Mouse (Mus musculus): ENCODE measurements around the gene Gtf2ird1. TPM values are rescaled to one million over a fixed set of nuclear protein-coding genes. Genes with fewer than 3 reads are reported as not detected.
A peak's percentile ranks its signal among the peaks of the same experiment; 100 is the strongest.
"Not testable (repeated sequence)": the region's sequence is repeated elsewhere in the genome, so short reads cannot be mapped to it uniquely, and the experiment has no call there.

Gene Gtf2ird1
- polyA plus RNA-seq, 1 experiment from 2014 or later = 151 TPM

DNA sequence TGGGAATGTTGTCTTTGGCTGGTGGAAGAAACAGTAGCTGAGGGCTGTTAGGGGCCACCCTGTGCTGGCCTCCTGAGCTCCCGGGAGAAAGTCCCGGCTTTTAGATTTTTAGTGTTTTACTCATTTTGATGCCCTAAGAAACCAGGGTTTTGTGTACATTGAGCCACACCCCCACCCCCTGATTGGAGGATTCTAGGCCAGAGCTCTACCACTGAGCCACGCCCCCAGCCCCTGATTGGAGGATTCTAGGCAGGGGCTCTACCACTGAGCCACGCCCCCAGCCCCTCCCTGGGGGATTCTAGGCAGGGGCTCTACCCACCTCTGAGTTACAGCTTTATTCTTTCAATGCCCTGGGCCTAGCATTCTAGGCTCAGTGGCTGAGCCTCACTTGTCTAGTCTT lies 97.4 kb downstream of the Gtf2ird1 start:
- 94% methylated on average over 4 of the region's 4 CpGs for WGBS
- Histone ChIP-seq H3K27ac (no peak overlapping the region), H3K4me2 (replicated peaks) (no peak overlapping the region), H3K9me3 (no peaks in the 10 kb centered on the region), H3K9ac (no peak overlapping the region), H3K27me3 (no peaks in the 10 kb centered on the region), H3K36me3 (peaks cover 70% of the 10 kb centered on the region), H3K4me1 (no peaks in the 10 kb centered on the region), H3K4me3 (no peak overlapping the region)
- no peak for ATAC-seq (ENCODE audit: insufficient number of reproducible peaks, insufficient read depth, low FRiP score, low TSS enrichment)

DNA sequence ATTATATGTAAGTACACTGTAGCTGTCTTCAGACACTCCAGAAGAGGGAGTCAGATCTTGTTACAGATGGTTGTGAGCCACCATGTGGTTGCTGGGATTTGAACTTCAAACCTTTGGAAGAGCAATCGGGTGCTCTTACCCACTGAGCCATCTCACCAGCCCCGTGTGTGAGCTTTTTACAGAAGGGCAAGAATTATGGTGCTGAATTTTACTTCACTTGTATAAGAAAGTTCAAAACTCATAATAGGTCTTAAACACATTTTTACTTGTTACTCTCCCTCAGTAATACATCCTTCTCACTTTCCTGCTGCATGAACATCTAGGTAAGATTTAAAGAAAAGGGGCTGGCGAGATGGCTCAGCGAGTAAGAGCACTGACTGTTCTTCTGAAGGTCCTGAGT lies 101.1 kb downstream of the Gtf2ird1 start:
- 84% methylated on average over 4 of the region's 4 CpGs for WGBS
- not testable (repeated sequence) for H3K4me3 ChIP-seq; H3K4me2 ChIP-seq (replicated peaks); H3K27ac ChIP-seq; ATAC-seq (ENCODE audit: insufficient number of reproducible peaks, insufficient read depth, low FRiP score, low TSS enrichment); H3K4me1 ChIP-seq; H3K9me3 ChIP-seq; H3K27me3 ChIP-seq; H3K9ac ChIP-seq
- peaks cover 41% of the 10 kb centered on the region for H3K36me3 ChIP-seq

DNA sequence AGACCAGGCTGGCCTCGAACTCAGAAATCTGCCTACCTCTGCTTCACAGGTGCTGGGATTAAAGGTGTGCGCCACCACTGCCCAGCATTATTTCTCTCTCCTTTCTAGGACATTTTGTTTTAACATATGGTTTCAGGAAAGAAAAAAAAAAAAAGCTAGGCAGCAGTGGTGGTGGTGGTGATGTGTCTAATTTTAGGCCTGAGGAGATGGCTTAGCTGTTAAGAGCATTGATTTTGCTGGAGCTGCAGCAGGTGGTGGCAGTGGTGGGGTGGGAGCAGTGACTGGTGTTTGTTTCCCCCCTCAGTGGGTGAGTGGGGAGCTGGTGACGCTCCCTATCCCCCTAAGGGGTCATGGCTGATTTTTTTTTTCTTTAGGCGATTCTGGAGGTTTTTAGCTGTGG lies 103.4 kb downstream of the Gtf2ird1 start:
- no peaks in the 10 kb centered on the region for H3K9me3 ChIP-seq
- H3K4me2 ChIP-seq (replicated peaks) = no peak overlapping the region
- no peaks in the 10 kb centered on the region for H3K27me3 ChIP-seq
- WGBS = 68% methylated on average over 4 of the region's 4 CpGs
- no peak overlapping the region for H3K27ac ChIP-seq
- no peak overlapping the region for H3K4me3 ChIP-seq
- no peak for ATAC-seq (ENCODE audit: insufficient number of reproducible peaks, insufficient read depth, low FRiP score, low TSS enrichment)
- H3K9ac ChIP-seq = no peak overlapping the region
- peaks cover 5% of the 10 kb centered on the region for H3K4me1 ChIP-seq
- H3K36me3 ChIP-seq = peaks cover 18% of the 10 kb centered on the region

DNA sequence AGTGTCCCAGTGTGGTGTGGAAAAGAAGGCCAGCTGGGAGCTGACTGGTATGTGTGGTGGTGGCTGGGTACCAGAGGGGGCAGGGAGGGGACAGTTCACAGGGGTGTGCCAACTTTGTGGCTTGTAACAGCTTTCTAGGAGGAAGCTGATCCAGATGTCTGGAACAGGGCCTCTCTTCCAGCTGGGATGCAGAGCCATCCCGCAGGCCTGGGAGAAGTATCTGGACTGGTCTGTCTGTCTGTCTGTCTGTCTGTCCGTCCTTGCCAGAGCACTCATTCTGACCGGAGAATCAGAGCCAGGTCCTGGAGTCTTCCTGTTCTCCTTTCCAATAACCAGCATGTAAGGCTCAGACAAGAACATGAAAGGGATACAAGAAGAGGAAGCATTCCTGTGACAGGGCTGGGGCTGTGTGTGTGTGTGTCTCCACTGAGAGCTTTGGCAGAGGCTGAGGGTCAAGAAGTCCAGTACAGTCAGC lies 104.0 kb downstream of the Gtf2ird1 start:
- peaks cover 14% of the 10 kb centered on the region for H3K36me3 ChIP-seq
- H3K4me1 ChIP-seq = peaks cover 5% of the 10 kb centered on the region
- H3K4me2 ChIP-seq (replicated peaks) = no peak overlapping the region
- no peak overlapping the region; the same call in 1 of the 2 replicates for H3K9ac ChIP-seq
- H3K9me3 ChIP-seq = no peaks in the 10 kb centered on the region
- no peaks in the 10 kb centered on the region for H3K27me3 ChIP-seq
- no peak for ATAC-seq (ENCODE audit: insufficient number of reproducible peaks, insufficient read depth, low FRiP score, low TSS enrichment)
- no peak overlapping the region for H3K4me3 ChIP-seq
- H3K27ac ChIP-seq = 0 out of 2 replicates have a peak overlapping the region, but pooled peaks have one; percentile 37
- 72% methylated on average over 3 of the region's 3 CpGs for WGBS

DNA sequence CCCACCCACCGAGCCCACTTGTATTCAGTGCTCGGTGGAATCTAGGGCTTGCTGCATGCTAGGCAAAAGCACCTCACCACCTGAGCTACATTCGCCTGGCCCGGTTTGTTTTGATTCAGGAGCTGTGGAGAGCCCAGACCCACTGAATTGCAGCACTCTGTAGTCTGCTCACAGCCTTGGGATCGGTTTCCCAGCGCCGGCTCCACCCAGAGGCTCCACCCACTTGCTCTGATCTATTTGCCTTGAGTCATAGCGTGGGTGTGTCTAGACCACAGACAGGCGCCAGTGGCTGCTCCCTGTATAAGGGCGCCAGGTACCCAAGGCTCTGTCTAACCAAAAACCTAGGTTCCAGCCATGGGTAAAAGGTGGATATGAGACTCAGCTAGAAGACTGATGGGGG lies 105.9 kb downstream of the Gtf2ird1 start:
- Histone ChIP-seq H3K4me3 (no peak overlapping the region), H3K4me2 (replicated peaks) (peak overlapping the region; percentile 25)

DNA sequence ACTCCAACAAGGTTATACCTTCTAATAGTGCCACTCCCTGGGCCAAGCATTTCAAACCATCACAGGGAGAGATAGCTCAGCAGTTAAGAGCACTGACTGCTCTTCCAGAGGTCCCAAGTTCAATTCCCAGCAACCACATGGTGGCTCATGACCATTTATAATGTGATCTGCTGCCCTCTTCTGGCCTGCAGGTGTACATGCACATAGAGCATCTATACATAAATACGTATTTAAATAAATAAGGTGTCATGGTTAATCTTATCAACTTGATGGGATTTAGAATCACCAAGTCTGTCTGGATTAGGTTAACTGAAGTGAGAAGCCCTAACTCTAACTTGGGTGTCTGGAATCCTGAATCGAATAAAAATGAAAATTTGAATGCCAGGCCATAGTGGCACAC lies 109.5 kb downstream of the Gtf2ird1 start:
- Histone ChIP-seq H3K4me3 (no peak overlapping the region), H3K9me3 (no peaks in the 10 kb centered on the region), H3K9ac (no peak overlapping the region), H3K4me2 (replicated peaks) (no peak overlapping the region), H3K27me3 (no peaks in the 10 kb centered on the region), H3K4me1 (peaks cover 5% of the 10 kb centered on the region), H3K27ac (no peak overlapping the region), H3K36me3 (no peaks in the 10 kb centered on the region)
- WGBS = 74% methylated on average over 2 of the region's 2 CpGs
- no peak for ATAC-seq (ENCODE audit: insufficient number of reproducible peaks, insufficient read depth, low FRiP score, low TSS enrichment)

More for the DNA sequence above, 105.9 kb downstream of the Gtf2ird1 start:
- no peaks in the 10 kb centered on the region for H3K36me3 ChIP-seq
- no peaks in the 10 kb centered on the region for H3K27me3 ChIP-seq
- no peak overlapping the region for H3K9ac ChIP-seq
- H3K27ac ChIP-seq = 0 out of 2 replicates have a peak overlapping the region, but pooled peaks have one; percentile 1
- no peaks in the 10 kb centered on the region for H3K9me3 ChIP-seq
- 14% methylated on average over 10 of the region's 10 CpGs for WGBS
- H3K4me1 ChIP-seq = peaks cover 5% of the 10 kb centered on the region
- ATAC-seq (ENCODE audit: insufficient number of reproducible peaks, insufficient read depth, low FRiP score, low TSS enrichment) = peak; percentile 70

DNA sequence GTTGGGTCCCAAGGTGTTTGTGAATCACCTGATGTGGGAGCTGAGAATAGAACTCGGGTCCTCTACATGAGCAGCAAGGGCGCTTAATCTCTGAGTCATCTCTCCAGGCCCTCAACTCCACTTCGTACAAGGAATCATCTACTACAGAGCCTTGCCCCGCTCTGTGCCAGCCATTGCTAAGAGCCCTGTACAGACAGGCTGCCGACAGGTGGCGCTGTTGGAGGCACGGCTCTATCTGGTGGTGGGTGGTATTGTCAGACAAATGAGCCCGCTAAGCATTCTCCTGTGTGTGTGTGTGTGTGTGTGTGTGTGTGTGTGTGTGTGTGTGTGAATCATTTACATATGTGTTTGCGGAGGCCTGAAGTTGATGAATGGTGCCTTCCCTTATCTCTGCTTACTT lies 111.1 kb downstream of the Gtf2ird1 start:
- Histone ChIP-seq H3K4me2 (replicated peaks) (no peak overlapping the region), H3K4me3 (no peak overlapping the region), H3K9me3 (no peaks in the 10 kb centered on the region), H3K36me3 (no peaks in the 10 kb centered on the region), H3K27me3 (no peaks in the 10 kb centered on the region), H3K9ac (no peak overlapping the region), H3K4me1 (peaks cover 3% of the 10 kb centered on the region), H3K27ac (no peak overlapping the region)
- WGBS = 83% methylated on average over 9 of the region's 9 CpGs
- no peak for ATAC-seq (ENCODE audit: insufficient number of reproducible peaks, insufficient read depth, low FRiP score, low TSS enrichment)

DNA sequence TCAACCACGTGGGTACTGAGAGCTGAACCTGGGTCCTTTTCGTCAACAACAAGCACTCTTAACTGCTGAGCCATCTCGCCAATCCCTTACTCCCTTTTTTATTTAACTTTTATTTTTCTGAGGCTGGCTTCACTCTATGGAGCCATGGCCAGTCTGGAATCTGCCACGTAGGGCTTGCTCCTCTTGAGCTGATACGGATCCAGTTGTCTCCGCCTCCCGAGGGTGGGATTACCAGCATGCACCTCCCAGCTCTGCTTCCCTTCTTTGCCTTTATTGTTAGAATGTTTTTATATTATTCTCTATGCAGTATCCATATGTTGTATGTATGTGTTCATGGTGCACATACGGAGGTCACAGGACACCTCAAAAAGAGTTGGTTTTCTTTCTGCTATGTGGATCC lies 112.4 kb downstream of the Gtf2ird1 start:
- H3K27ac ChIP-seq = no peak overlapping the region
- no peaks in the 10 kb centered on the region for H3K4me1 ChIP-seq
- H3K4me2 ChIP-seq (replicated peaks) = no peak overlapping the region
- WGBS = 79% methylated on average over 8 of the region's 8 CpGs
- no peaks in the 10 kb centered on the region for H3K36me3 ChIP-seq
- no peak overlapping the region for H3K9ac ChIP-seq
- ATAC-seq (ENCODE audit: insufficient number of reproducible peaks, insufficient read depth, low FRiP score, low TSS enrichment) = no peak
- H3K4me3 ChIP-seq = no peak overlapping the region
- no peaks in the 10 kb centered on the region for H3K27me3 ChIP-seq
- no peaks in the 10 kb centered on the region for H3K9me3 ChIP-seq

DNA sequence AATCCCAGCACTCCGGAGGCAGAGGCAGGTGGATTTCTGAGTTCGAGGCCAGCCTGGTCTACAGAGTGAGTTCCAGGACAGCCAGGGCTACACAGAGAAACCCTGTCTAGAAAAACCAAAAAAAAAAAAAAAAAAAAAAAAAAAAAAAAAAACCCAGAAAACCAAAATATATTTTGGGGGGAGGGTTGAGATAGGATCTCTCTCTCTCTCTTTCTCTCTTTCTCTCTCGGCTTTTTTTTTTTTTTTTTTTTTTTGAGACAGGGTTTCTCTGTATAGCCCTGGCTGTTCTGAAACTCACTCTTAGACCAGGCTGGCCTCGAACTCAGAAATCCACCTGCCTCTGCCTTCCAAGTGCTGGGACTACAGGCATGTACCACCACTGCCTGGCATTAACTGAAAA lies 113.0 kb downstream of the Gtf2ird1 start:
- not testable (repeated sequence) for H3K4me2 ChIP-seq (replicated peaks); H3K27me3 ChIP-seq; H3K4me3 ChIP-seq; ATAC-seq (ENCODE audit: insufficient number of reproducible peaks, insufficient read depth, low FRiP score, low TSS enrichment); H3K36me3 ChIP-seq; H3K4me1 ChIP-seq; H3K27ac ChIP-seq; H3K9me3 ChIP-seq; H3K9ac ChIP-seq
- 71% methylated on average over 4 of the region's 4 CpGs for WGBS

DNA sequence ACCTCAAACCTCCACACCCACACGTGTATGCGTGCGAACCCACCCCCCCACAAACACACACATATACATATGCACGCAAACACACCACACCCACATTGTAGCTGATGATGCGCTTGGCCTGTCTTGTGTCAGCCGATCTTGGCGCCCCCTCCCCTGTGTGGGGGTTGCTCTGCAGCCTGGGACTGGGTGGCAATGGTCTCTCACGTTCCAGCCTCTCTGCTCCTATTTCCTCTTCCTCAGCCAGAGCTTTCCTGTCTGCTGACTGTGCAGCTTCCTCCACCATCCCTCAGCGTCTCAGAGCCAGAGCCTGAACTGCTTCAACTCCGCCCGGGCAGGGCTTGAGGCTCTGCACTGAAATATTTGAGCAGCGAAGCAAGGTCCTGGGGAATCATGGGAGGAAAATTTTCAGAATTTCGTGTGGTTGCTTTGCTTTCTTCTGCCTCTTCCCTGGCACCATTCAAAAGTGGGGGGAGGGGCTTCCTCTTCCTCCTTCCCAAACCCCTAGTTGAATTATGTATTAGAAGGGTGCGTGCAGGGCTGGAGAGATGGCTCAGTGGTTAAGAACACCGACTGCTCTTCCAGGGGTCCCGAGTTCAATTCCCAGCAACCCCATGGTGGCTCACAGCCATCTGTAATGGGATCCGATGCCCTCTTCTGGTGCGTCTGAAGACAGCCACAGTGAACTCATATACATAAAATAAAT lies 113.9 kb downstream of the Gtf2ird1 start:
- 0 out of 2 replicates have a peak, but pooled peaks have one; percentile 43 for ATAC-seq (ENCODE audit: insufficient number of reproducible peaks, insufficient read depth, low FRiP score, low TSS enrichment)
- 80% methylated on average over 18 of the region's 18 CpGs for WGBS
- Histone ChIP-seq H3K4me2 (replicated peaks) (no peak overlapping the region), H3K36me3 (no peaks in the 10 kb centered on the region), H3K4me3 (no peak overlapping the region), H3K27ac (no peak overlapping the region), H3K9me3 (no peaks in the 10 kb centered on the region), H3K4me1 (no peaks in the 10 kb centered on the region), H3K9ac (no peak overlapping the region), H3K27me3 (no peaks in the 10 kb centered on the region)

DNA sequence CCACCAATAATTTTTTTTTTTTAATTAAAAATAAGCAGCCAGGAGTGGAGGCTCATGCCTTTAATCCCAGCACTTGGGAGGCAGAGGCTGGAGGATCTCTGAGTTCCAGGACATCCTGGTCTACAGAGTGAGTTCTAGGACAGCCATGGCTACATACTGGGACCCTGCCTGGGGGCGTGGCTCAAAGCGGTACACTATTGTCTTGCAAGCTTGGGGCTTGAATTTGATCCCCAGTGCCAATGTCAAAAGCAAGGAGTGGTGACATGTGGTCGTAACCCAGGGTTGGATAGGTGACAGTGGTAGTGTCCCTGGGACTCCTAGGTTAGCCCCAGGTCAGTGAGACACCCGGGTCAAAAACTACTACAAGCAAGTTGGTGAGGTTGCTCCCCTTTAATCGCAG lies 114.8 kb downstream of the Gtf2ird1 start:
- ATAC-seq (ENCODE audit: insufficient number of reproducible peaks, insufficient read depth, low FRiP score, low TSS enrichment) = no peak
- H3K4me1 ChIP-seq = no peaks in the 10 kb centered on the region
- no peak overlapping the region for H3K9ac ChIP-seq
- H3K27ac ChIP-seq = no peak overlapping the region
- H3K27me3 ChIP-seq = no peaks in the 10 kb centered on the region
- no peaks in the 10 kb centered on the region for H3K36me3 ChIP-seq
- H3K4me3 ChIP-seq = no peak overlapping the region
- H3K4me2 ChIP-seq (replicated peaks) = no peak overlapping the region
- H3K9me3 ChIP-seq = no peaks in the 10 kb centered on the region
- WGBS = 89% methylated on average over 5 of the region's 5 CpGs

DNA sequence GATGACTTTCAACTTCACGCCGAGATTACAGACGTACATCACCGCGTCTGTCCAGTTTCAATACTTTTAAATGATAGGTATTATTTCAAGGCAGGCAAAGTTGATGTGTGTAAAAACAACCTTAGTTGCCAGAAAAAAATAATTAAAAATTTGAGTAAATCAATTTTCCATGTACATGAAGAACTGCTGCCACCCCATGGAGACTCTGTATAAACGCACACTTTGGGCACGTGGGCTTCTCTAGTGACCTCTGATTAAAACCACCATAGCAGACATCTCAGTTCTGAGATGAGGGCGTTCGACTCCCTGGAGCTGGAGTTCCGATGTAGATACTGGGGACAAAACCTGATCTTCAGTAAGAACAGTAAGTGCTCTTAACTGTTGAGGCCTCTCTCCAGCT lies 115.2 kb downstream of the Gtf2ird1 start:
- no peak for ATAC-seq (ENCODE audit: insufficient number of reproducible peaks, insufficient read depth, low FRiP score, low TSS enrichment)
- Histone ChIP-seq H3K4me2 (replicated peaks) (no peak overlapping the region), H3K27ac (no peak overlapping the region), H3K9me3 (no peaks in the 10 kb centered on the region), H3K36me3 (no peaks in the 10 kb centered on the region), H3K27me3 (no peaks in the 10 kb centered on the region), H3K4me1 (no peaks in the 10 kb centered on the region), H3K9ac (no peak overlapping the region), H3K4me3 (no peak overlapping the region)
- WGBS = 65% methylated on average over 10 of the region's 10 CpGs

All from embryonic facial prominence, embryonic 12.5 days (tissue).